Mouse (Mus musculus) liver, embryonic 15.5 days (tissue): ENCODE data around the gene Reg4. TPM values are rescaled to one million over a fixed set of nuclear protein-coding genes. Genes with fewer than 3 reads are reported as not detected.

Experiments used
- ATAC-seq: fragments of 200-750 bp; cut with Nextera tagmentation; 2 replicates; pipeline ENCODE4 v1.8.0; 2017; ENCODE audit warnings: moderate number of reproducible peaks, mild to moderate bottlenecking, moderate library complexity; ENCODE audit not compliant: insufficient read depth
- H3K27ac ChIP-seq: fragments of 300-500 bp; sonication (generic); replicated peaks from 2 replicates; pipeline ENCODE4 v1.5.1; 2015; ENCODE audit warnings: mild to moderate bottlenecking, inconsistent platforms
- H3K27me3 ChIP-seq: fragments of 300-500 bp; sonication (generic); 2 replicates; pipeline ENCODE4 v1.6.1; 2015; ENCODE audit warnings: mild to moderate bottlenecking, inconsistent platforms
- H3K36me3 ChIP-seq: fragments of 300-500 bp; sonication (generic); replicated peaks from 2 replicates; pipeline ENCODE4 v1.6.1; 2015; ENCODE audit warnings: moderate library complexity, mild to moderate bottlenecking, inconsistent platforms
- H3K4me1 ChIP-seq: fragments of 300-500 bp; sonication (generic); replicated peaks from 2 replicates; pipeline ENCODE4 v1.6.1; 2015; ENCODE audit warnings: inconsistent platforms
- H3K4me2 ChIP-seq: fragments of 300-500 bp; sonication (generic); 2 replicates; pipeline ENCODE4 v1.6.1; 2015; ENCODE audit warnings: moderate library complexity, mild to moderate bottlenecking, inconsistent platforms
- H3K4me3 ChIP-seq: fragments of 300-500 bp; sonication (generic); replicated peaks from 2 replicates; pipeline ENCODE4 v1.5.1; 2015; ENCODE audit warnings: mild to moderate bottlenecking, inconsistent platforms
- H3K9ac ChIP-seq: fragments of 300-500 bp; sonication (generic); 2 replicates; pipeline ENCODE4 v1.6.1; 2015; ENCODE audit warnings: moderate library complexity, mild to moderate bottlenecking, inconsistent platforms
- H3K9me3 ChIP-seq: fragments of 300-500 bp; sonication (generic); replicated peaks from 2 replicates; pipeline ENCODE4 v1.6.1; 2016; ENCODE audit warnings: inconsistent platforms
- WGBS: fragments of 180-500 bp; shearing (Covaris S2); methylation state at CpG from one replicate; pipeline ENCODE4 v1.1.7; 2015; ENCODE audit warnings: mixed read lengths; ENCODE audit not compliant: insufficient replicate concordance; 5-methylcytosine and 5-hydroxymethylcytosine counted together
- polyA plus RNA-seq: library from polyadenylated mRNA; unstranded; fragments of >200 nt; fragmentation: Nextera tagmentation; extraction: Ambion mirVana; gene quantifications from 2 replicates; pipeline ENCODE4 v1.2.1, GENCODE M21; 2015

Gene Reg4
- polyA plus RNA-seq, 1 experiment from 2014 or later, result not detected

DNA sequence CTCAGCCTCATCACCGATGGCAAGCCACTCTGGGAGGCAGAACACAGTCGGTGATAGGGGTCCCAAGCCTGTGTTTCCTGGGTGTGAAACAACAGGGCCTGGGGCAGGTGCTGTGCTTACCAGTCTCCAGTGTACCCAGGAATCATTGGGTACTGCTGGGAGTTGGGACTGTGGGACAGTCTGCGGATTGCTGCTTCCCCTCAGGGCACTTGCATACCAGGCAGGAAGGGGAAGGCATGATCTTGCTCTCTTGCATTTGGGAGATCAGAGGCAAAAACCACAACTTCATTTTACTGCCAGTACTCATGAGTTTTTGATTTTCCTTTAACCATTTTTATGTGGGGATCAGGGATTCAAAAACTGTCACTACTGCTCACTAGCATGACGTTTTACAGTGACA is 36.8 kb downstream of the Reg4 start:
- Histone ChIP-seq H3K27me3 (no peaks in the 10 kb centered on the region), H3K36me3 (no peaks in the 10 kb centered on the region), H3K9ac (no peak overlapping the region), H3K4me2 (no peak overlapping the region), H3K27ac (no peak overlapping the region), H3K9me3 (no peaks in the 10 kb centered on the region), H3K4me1 (peaks cover 12% of the 10 kb centered on the region), H3K4me3 (no peak overlapping the region)
- no peak for ATAC-seq
- WGBS, result 57% methylated on average over 4 of the region's 4 CpGs

DNA sequence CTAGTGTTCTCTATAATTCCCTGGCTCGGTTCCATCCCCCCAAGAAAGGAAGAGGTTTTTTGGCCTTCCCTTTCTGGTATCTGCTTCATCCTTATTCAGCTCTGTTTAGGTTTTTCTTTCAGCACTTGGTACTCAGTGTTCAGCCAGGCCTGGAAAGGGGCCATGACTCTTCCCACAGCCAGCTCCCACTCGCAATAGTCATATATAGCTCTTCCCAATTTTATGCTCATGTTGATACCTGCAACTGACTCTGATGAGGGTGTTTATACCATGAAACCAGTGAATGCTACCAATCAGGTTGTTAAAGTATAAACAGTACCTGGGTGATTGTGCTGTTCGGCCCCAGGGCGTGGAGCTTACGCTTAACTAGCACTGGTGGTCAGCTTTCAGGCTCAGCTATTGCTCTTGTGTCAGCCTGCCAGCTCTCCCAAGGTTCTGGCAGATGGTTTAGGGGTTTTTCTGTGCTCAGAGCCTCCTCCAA is 37.4 kb downstream of the Reg4 start:
- no peak overlapping the region for H3K4me2 ChIP-seq
- no peaks in the 10 kb centered on the region for H3K36me3 ChIP-seq
- no peak for ATAC-seq
- H3K4me3 ChIP-seq, result no peak overlapping the region
- no peaks in the 10 kb centered on the region for H3K27me3 ChIP-seq
- peaks cover 12% of the 10 kb centered on the region for H3K4me1 ChIP-seq
- H3K9me3 ChIP-seq, result no peaks in the 10 kb centered on the region
- no peak overlapping the region for H3K9ac ChIP-seq
- H3K27ac ChIP-seq, result no peak overlapping the region
- WGBS, result 84% methylated on average over 5 of the region's 5 CpGs

DNA sequence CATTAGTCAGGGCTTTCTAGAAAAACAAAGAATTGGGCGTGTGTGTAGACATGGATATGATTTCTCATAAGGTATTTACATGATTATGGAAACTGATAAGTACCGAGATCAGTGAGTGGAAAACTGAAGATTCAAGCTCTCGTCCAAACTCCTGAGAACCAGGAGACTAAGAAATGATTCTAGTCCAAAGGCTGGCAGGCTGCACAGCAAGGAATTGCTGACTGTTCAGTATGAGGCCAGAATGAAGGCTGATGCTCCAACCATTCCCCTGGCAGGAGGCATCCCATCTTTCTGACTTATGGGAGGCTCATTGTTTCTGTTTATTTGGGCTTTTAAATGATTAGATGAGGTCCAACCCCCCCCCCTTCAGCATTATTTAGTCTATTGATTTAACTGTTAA is 38.6 kb downstream of the Reg4 start:
- Histone ChIP-seq H3K27me3 (no peaks in the 10 kb centered on the region), H3K9ac (no peak overlapping the region), H3K27ac (no peak overlapping the region), H3K4me2 (no peak overlapping the region), H3K36me3 (no peaks in the 10 kb centered on the region), H3K4me3 (no peak overlapping the region), H3K4me1 (peaks cover 12% of the 10 kb centered on the region), H3K9me3 (no peaks in the 10 kb centered on the region)
- 58% methylated on average over 3 of the region's 3 CpGs for WGBS
- ATAC-seq, result no peak

DNA sequence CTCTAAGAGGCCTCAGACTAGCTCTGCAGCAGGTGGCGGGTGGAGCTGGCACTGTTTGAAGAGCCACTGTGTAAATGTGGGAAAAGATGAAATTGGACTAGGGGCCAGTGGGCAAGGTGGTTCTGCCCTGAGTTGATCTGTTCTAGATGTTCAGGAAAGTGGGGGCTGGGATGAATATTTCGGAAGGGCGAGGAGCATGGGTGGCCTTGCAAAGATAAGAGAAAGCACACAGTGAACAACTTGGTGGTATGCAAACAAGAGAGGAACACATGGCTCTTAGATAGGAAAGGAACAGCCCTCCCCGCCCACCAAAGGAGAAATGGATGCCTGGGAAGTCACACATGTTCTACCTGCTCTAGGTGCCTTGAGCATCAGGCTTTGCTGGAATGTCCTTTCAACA is 39.5 kb downstream of the Reg4 start:
- H3K4me2 ChIP-seq, result no peak overlapping the region
- no peak overlapping the region for H3K9ac ChIP-seq
- H3K36me3 ChIP-seq, result no peaks in the 10 kb centered on the region
- H3K27me3 ChIP-seq, result no peaks in the 10 kb centered on the region
- ATAC-seq, result peak; percentile 64
- WGBS, result 33% methylated on average over 4 of the region's 4 CpGs
- H3K4me1 ChIP-seq, result peaks cover 12% of the 10 kb centered on the region
- H3K4me3 ChIP-seq, result no peak overlapping the region
- no peaks in the 10 kb centered on the region for H3K9me3 ChIP-seq
- peak overlapping the region; percentile 66 for H3K27ac ChIP-seq

DNA sequence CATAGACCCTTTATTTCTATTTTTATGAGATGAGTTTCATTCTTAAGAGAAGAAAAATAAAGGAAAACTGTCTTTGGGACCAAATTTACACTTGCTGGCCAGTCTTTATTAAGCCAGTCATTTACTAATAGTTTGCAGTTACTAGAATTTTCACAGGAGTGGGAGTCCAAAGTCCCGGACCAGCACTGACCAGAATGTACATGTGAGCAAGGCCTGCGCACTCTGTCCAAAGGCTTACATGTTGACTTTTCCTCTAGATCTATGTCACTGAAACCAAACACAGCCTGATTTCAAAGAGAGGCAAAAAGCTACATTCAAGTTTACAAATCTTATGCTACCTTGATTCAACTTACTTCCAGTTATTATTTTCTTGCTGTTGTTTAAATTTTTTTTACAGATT is 40.2 kb downstream of the Reg4 start:
- H3K27ac ChIP-seq, result peak overlapping the region; percentile 66

DNA sequence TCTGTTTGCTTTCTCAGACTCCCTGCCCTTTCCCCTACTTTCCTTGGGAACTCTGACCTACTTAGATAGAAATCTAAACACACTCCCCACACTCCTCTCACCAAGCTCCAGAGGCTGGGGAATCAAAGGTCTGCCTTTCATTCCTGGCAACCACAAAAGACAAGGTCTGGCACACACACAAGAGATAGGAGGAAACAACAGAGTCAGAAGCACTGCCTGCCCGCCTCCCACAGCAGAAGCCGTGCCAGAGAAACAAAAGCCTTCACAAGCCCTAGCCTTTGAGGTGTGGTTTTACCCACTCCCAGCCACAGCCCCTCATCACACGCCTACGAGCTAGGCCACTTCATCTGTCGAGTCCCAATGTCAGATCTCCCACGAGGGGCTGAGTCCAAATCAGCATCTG is 45.3 kb downstream of the Reg4 start:
- 28% methylated on average over 6 of the region's 6 CpGs for WGBS
- no peaks in the 10 kb centered on the region for H3K9me3 ChIP-seq
- H3K27ac ChIP-seq, result peak overlapping the region; percentile 71
- H3K36me3 ChIP-seq, result no peaks in the 10 kb centered on the region
- peaks cover 3% of the 10 kb centered on the region; the same call in 1 of the 2 replicates for H3K4me1 ChIP-seq
- no peaks in the 10 kb centered on the region for H3K27me3 ChIP-seq
- no peak overlapping the region for H3K4me3 ChIP-seq
- no peak overlapping the region for H3K9ac ChIP-seq
- no peak overlapping the region for H3K4me2 ChIP-seq
- ATAC-seq, result peak; percentile 62

More for the DNA sequence above, 40.2 kb downstream of the Reg4 start:
- Histone ChIP-seq H3K4me3 (no peak overlapping the region), H3K4me1 (peaks cover 15% of the 10 kb centered on the region), H3K9me3 (no peaks in the 10 kb centered on the region), H3K4me2 (no peak overlapping the region), H3K9ac (no peak overlapping the region), H3K27me3 (no peaks in the 10 kb centered on the region), H3K36me3 (no peaks in the 10 kb centered on the region)
- WGBS, result 72% methylated on average over 2 of the region's 2 CpGs
- ATAC-seq, result peak; percentile 65

DNA sequence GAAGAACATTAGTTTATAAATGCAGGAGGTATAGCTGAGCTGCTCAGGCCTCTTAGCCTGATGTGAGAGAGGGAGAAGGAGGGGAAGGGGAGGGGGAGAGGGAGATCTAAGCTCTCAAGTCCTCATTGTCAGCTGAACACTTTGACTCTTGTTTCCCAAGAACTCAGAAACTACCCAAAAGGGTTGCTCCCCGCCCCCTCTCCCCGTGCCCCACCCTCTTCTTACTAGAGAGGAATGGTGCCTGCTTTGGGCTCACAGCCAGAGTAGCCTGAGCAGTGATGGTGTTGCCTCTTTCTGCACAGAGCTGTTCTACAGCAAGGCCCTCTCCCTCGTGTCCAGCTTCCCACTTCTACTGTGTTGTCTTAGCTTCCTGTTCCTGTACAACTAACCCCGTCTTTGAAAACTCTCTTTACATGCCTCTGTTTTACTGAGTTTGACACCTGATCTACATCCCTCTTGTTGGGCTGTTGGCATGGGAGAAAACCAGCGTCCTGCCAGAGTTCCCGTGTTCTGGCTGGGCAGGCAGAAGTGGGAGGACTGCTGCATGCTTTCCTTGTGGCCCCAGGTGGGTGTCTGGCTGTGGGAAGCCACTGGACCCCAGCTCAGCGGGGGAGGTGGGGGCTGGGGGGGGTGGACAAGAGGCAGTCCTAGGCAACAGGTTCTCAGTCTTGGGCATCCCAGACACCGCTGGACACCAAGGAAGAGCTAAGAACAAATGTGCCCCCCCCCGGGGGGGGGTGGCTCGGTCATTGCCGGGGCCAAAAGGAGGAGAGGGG is 51.9 kb downstream of the Reg4 start:
- Histone ChIP-seq H3K4me3 (no peak overlapping the region), H3K27me3 (no peaks in the 10 kb centered on the region), H3K4me1 (peaks cover 11% of the 10 kb centered on the region), H3K4me2 (no peak overlapping the region), H3K27ac (no peak overlapping the region), H3K36me3 (no peaks in the 10 kb centered on the region), H3K9ac (no peak overlapping the region), H3K9me3 (no peaks in the 10 kb centered on the region)
- no peak for ATAC-seq
- 47% methylated on average over 11 of the region's 11 CpGs for WGBS

DNA sequence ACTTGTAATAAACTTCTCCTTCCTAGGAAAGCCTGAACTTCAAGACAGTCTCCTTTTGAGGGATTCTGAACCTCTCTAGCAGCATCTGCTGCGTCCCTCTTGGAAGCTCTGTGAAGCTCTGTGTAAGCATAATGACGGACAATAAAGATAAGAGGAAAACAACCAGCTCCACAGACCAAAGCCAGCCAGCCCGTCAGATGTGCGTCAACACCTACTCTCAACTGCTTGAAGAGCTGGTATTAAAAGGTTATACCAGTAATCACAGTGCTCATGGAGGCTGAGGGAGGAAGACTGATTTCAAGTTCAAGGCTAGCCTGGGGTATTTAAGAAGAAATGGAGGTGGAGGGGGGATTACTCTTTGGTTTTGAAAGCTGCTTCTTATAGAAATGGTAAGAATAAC is 57.7 kb downstream of the Reg4 start:
- Histone ChIP-seq H3K27ac (peak overlapping the region; percentile 55), H3K27me3 (no peaks in the 10 kb centered on the region), H3K9ac (no peak overlapping the region), H3K4me1 (peaks cover 21% of the 10 kb centered on the region), H3K9me3 (no peaks in the 10 kb centered on the region), H3K4me2 (no peak overlapping the region), H3K4me3 (no peak overlapping the region), H3K36me3 (no peaks in the 10 kb centered on the region)
- ATAC-seq, result no peak
- 21% methylated on average over 4 of the region's 4 CpGs for WGBS

DNA sequence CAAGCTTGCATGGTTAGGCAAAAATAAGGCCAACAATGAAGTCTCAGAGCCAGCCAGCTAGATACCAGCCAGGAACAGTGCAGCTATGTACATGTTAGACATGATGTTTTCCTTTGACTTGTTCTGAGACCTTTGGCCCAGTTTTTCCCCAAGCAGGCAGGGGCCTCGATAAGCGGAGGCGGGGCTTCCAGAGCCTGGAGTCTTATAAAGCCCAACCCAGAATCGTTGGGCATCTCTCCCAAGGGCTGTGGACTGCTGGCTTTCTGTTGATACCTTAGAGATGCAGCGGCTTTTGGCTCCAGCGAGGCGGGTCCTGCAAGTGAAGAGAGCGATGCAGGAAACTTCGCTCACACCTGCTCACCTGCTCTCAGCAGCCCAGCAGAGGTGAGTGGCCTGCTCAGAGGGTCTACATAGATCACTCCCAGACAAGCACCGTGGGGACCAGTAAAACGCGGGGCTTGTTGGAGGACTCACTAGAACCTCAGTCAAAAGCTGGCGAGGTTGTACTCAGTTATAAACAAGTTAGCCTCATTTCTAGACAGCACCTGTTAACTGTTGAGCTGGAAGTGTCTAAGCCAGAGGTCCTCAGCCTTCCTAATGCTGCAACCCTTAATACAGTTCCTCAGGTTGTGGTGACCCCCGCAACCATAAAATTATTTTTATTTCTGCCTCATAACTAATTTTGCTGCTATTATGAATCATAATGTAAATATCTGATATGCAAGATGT is 58.4 kb downstream of the Reg4 start, which contains the start of gene Hmgcs2:
Hmgcs2 (plus strand) TSS at position 232 of the 729 bp plus-strand sequence.
- ATAC-seq, result peak; percentile 70
- Histone ChIP-seq H3K36me3 (no peaks in the 10 kb centered on the region), H3K27ac (peak within 1 kb of the TSS; percentile 55), H3K4me3 (peak within 1 kb of the TSS; percentile 39), H3K9me3 (no peaks in the 10 kb centered on the region), H3K9ac (peak within 1 kb of the TSS; percentile 27), H3K4me1 (peaks cover 18% of the 10 kb centered on the region), H3K4me2 (peak within 1 kb of the TSS; percentile 37), H3K27me3 (no peaks in the 10 kb centered on the region)
- 48% methylated on average over 14 of the region's 14 CpGs for WGBS

DNA sequence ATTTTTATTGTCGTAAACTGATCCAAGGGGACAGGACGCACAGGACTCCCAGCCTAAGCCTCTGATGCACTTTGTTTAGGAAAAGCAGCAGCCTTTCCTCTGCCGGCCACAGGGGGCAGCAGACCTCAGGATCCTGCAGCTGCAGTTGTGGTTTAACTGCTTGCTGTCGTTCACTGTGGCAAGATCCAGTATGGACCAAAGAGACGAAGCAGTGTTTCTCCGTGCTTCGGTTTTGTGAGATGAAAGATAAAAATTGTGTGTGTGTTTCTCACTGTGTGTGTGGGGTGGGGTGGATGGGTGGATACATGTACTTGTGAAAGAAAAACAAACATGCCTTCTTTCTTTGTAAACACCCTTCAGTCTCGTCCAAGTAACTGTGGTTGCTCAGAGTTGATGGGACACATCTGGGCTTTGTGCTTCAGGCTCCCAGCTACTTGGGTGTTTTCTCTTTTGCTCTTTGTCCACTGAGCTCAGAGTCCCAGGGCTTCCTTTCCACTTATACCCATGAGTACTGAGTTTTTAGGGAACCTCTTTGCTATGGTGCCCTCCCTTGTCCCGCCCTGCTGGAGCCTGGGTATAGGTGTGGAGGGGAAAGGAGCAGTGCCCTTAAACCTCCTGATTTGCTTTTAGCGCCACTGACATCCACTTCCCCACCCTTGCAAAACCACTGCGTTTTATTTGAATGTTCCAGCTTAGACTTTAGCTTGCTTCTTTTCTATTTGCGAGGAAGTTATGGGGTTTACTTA is 59.1 kb downstream of the Reg4 start:
- peak overlapping the region; percentile 27 for H3K9ac ChIP-seq
- no peaks in the 10 kb centered on the region for H3K27me3 ChIP-seq
- H3K27ac ChIP-seq, result 0 out of 2 replicates have a peak overlapping the region, but pooled peaks have one; percentile 24
- H3K9me3 ChIP-seq, result no peaks in the 10 kb centered on the region
- H3K36me3 ChIP-seq, result no peaks in the 10 kb centered on the region
- peak overlapping the region; percentile 37 for H3K4me2 ChIP-seq
- peak overlapping the region; percentile 39 for H3K4me3 ChIP-seq
- H3K4me1 ChIP-seq, result peaks cover 18% of the 10 kb centered on the region
- 24% methylated on average over 12 of the region's 12 CpGs for WGBS
- ATAC-seq, result no peak

DNA sequence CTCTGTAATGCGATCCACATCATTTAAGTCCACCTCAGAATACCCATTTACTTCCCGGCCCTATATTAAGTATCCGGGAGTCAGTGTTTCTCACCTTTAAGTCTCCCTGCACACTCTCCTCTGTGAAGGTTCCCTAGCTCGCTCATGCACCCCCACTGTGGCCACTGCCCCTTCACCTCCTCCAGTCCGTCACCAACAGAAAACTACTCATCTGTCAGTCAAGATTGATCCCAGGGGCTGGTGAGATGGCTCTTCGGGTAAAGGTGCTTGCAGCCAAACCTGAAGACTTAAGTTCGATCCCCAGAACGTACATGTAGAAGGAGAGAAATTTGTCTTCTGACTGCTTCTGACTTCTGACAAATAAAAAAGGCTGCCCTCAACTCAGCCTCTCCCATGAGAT is 60.5 kb downstream of the Reg4 start:
- H3K4me2 ChIP-seq, result peak overlapping the region; percentile 37
- H3K4me3 ChIP-seq, result no peak overlapping the region
- H3K27me3 ChIP-seq, result no peaks in the 10 kb centered on the region
- no peak overlapping the region for H3K9ac ChIP-seq
- no peaks in the 10 kb centered on the region for H3K36me3 ChIP-seq
- no peak overlapping the region for H3K27ac ChIP-seq
- peaks cover 18% of the 10 kb centered on the region for H3K4me1 ChIP-seq
- 82% methylated on average over 8 of the region's 8 CpGs for WGBS
- H3K9me3 ChIP-seq, result no peaks in the 10 kb centered on the region
- ATAC-seq, result no peak
